Mouse (Mus musculus) C2C12 (cell line): ENCODE results near the gene Stxbp4. TPM values are rescaled to one million over a fixed set of nuclear protein-coding genes. Genes with fewer than 3 reads are reported as not detected.

Experiments
- H3K27me3 ChIP-seq: one replicate; pipeline ENCODE4 v1.6.1; 2011; ENCODE audit not compliant: control insufficient read depth, insufficient read depth, insufficient read length
- H3K36me3 ChIP-seq: one replicate; pipeline ENCODE4 v1.6.1; 2011; ENCODE audit not compliant: control insufficient read depth, insufficient read depth
- H3K4me3 ChIP-seq: one replicate; pipeline ENCODE4 v1.5.1; 2011; ENCODE audit warnings: mild to moderate bottlenecking, control low read depth; ENCODE audit not compliant: poor library complexity, insufficient read depth, severe bottlenecking
- H3K79me2 ChIP-seq: one replicate; pipeline ENCODE4 v1.6.1; 2011; ENCODE audit not compliant: control insufficient read depth, insufficient read depth
- H3K79me3 ChIP-seq: one replicate; pipeline ENCODE4 v1.6.1; 2011; ENCODE audit warnings: low read depth, control low read depth
- H3ac ChIP-seq: one replicate; pipeline ENCODE3; 2011; ENCODE audit warnings: low read depth; ENCODE audit not compliant: control insufficient read depth, insufficient read length
- CEBPB ChIP-seq: IDR thresholded peaks from one replicate; pipeline ENCODE4 v1.6.1; 2011; ENCODE audit warnings: low read depth, mild to moderate bottlenecking, control low read depth, moderate library complexity
- CTCF ChIP-seq: IDR thresholded peaks from one replicate; pipeline ENCODE4 v1.5.1; 2011; ENCODE audit not compliant: control insufficient read depth, insufficient read depth, insufficient read length
- FOSL1 ChIP-seq: IDR thresholded peaks from one replicate; pipeline ENCODE4 v1.8.0; 2011; ENCODE audit warnings: mild to moderate bottlenecking, low read length; ENCODE audit not compliant: poor library complexity, insufficient read depth, severe bottlenecking
- MAX ChIP-seq: IDR thresholded peaks from one replicate; pipeline ENCODE4 v1.6.1; 2011; ENCODE audit warnings: mild to moderate bottlenecking, control low read depth
- MYOD1 ChIP-seq: IDR thresholded peaks from one replicate; pipeline ENCODE4 v1.6.1; 2011; ENCODE audit warnings: low read depth; ENCODE audit not compliant: control insufficient read depth, insufficient read length
- MYOG ChIP-seq: IDR thresholded peaks from one replicate; pipeline ENCODE4 v1.6.1; 2011; ENCODE audit not compliant: control insufficient read depth, insufficient read length; ENCODE audit errors: extremely low read depth
- USF1 ChIP-seq: IDR thresholded peaks from one replicate; pipeline ENCODE4 v1.6.1; 2011; ENCODE audit warnings: low read depth, mild to moderate bottlenecking, control low read depth, moderate library complexity
- polyA plus RNA-seq: library from polyadenylated mRNA; unstranded; fragments of >200 nt; fragmentation: generic; extraction: Trizol; gene quantifications from one replicate; pipeline ENCODE4 v1.2.1, GENCODE M21; 2012; ENCODE audit warnings: missing spikeins

Gene Stxbp4
- polyA plus RNA-seq, 1 experiment = 3.7 TPM

GRCm38 (mm10) chr11:90484750-90485637 is 152.9 kb downstream of the Stxbp4 start:
- Histone ChIP-seq H3K27me3 (no peaks in the 10 kb centered on the region), H3K4me3 (no peak overlapping the region), H3K36me3 (no peaks in the 10 kb centered on the region), H3K79me2 (no peaks in the 10 kb centered on the region), H3ac (no peak overlapping the region), H3K79me3 (no peaks in the 10 kb centered on the region)
- TF ChIP-seq CEBPB (no peak), CTCF (no peak), FOSL1 (no peak), USF1 (no peak), MAX (no peak), MYOG (no peak), MYOD1 (no peak)

DNA sequence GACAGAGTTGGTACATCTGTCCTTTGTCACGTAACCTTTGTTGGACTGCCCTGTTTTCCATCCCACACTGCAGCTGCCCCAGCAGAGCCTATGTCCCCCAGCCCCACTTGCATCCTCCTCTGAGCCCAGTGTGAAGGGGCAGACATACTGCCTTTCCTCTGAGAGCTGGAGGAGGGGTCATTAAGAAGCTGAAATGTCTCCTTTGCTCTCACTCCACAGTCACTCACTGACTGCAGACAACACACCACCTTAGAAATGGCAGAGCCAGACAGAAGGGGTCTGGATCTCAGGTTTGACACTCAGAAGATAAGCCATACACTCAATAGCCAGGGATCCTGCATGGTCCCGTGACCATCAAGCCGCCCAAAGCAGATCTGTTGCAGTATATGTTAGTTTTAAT is 154.1 kb downstream of the Stxbp4 start:
- Histone ChIP-seq H3K36me3 (no peaks in the 10 kb centered on the region), H3K4me3 (no peak overlapping the region), H3K27me3 (no peaks in the 10 kb centered on the region), H3K79me3 (no peaks in the 10 kb centered on the region), H3K79me2 (no peaks in the 10 kb centered on the region), H3ac (no peak overlapping the region)
- TF ChIP-seq CTCF (no peak), CEBPB (no peak), FOSL1 (no peak), USF1 (no peak), MYOD1 (no peak), MYOG (no peak), MAX (no peak)

- H3K4me3 ChIP-seq = no peak overlapping the region
- H3K27me3 ChIP-seq = no peaks in the 10 kb centered on the region
- H3K79me3 ChIP-seq = no peaks in the 10 kb centered on the region
- H3ac ChIP-seq = no peak overlapping the region
- H3K36me3 ChIP-seq = no peaks in the 10 kb centered on the region
- no peak for TF ChIP-seq CEBPB
- TF ChIP-seq CTCF = no peak
- no peak for TF ChIP-seq FOSL1
- TF ChIP-seq MYOG = no peak
- no peak for TF ChIP-seq MAX
- no peak for TF ChIP-seq USF1
- no peak for TF ChIP-seq MYOD1
- no peaks in the 10 kb centered on the region for H3K79me2 ChIP-seq
Measured at GRCm38 (mm10) chr11:90481828-90482227, 156.1 kb downstream of the Stxbp4 start.

- Histone ChIP-seq H3K36me3 (no peaks in the 10 kb centered on the region), H3K4me3 (no peak overlapping the region), H3ac (no peak overlapping the region), H3K27me3 (no peaks in the 10 kb centered on the region), H3K79me2 (no peaks in the 10 kb centered on the region), H3K79me3 (no peaks in the 10 kb centered on the region)
- TF ChIP-seq FOSL1 (no peak), MAX (no peak), MYOD1 (no peak), USF1 (no peak), CEBPB (no peak), MYOG (no peak), CTCF (no peak)
Measured at GRCm38 (mm10) chr11:90470271-90470670, 167.6 kb downstream of the Stxbp4 start.

DNA sequence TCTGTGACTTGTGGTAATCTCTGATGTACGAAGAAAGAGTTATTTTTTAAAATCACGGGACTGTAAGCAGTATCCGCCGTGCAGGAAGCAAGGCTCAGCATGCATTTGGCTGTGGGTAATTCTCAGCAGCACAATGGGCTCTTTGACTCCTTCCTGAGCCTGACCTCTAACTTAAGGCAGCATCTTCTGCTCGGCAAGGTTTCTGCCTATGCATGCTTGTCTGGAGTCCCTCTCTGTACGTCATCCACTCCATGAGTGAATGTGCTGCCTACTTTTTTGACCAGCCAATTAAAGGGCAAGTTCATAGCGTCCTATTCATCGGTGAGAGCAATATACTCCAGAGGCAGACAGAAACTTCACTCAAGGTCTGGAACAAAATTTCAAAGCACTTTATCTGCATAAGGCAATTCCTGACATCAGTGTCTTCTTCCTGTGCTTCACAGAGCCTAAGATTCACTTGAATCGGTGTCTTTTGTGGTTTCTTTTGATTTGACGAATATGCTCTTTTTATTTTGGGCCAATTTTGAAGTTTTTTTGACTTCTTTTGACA is 173.8 kb downstream of the Stxbp4 start:
- no peaks in the 10 kb centered on the region for H3K79me3 ChIP-seq
- H3K36me3 ChIP-seq = no peaks in the 10 kb centered on the region
- TF ChIP-seq MYOG = no peak
- TF ChIP-seq MAX = no peak
- no peak for TF ChIP-seq FOSL1
- no peak for TF ChIP-seq CEBPB
- TF ChIP-seq USF1 = no peak
- TF ChIP-seq CTCF = no peak
- no peak overlapping the region for H3K4me3 ChIP-seq
- H3ac ChIP-seq = no peak overlapping the region
- no peaks in the 10 kb centered on the region for H3K79me2 ChIP-seq
- peaks cover 7% of the 10 kb centered on the region for H3K27me3 ChIP-seq

- H3K27me3 ChIP-seq = peaks cover 7% of the 10 kb centered on the region
- no peaks in the 10 kb centered on the region for H3K79me2 ChIP-seq
- no peaks in the 10 kb centered on the region for H3K36me3 ChIP-seq
- no peak overlapping the region for H3ac ChIP-seq
- no peaks in the 10 kb centered on the region for H3K79me3 ChIP-seq
- TF ChIP-seq USF1 = no peak
- no peak for TF ChIP-seq MAX
- no peak for TF ChIP-seq MYOG
- TF ChIP-seq FOSL1 = no peak
- no peak for TF ChIP-seq CTCF
- no peak for TF ChIP-seq CEBPB
- TF ChIP-seq MYOD1 = no peak
- no peak overlapping the region for H3K4me3 ChIP-seq
Measured at GRCm38 (mm10) chr11:90460458-90460857, 177.4 kb downstream of the Stxbp4 start.
